Comparison of ENCODE assay signal across 15 mouse cellular contexts in genomic region chr4:98560196-98560830, GRCm38 (mm10).
DNase-seq lines count a peak whose midpoint lies in the region; ATAC-seq and TF ChIP-seq lines count a peak whose summit lies in the region.
"Had no signal": no experiment of that assay in that cellular context is flagged by ENCODE, and none has a peak within 500 bp of the region (broad histone marks: within the 10 kb centered on the region; RNA-seq: fewer than 3 reads in every experiment).

No protein-coding gene starts in this region.

- H3K4me3 ChIP-seq in lung, embryonic 14.5 days (ENCODE audit: low read depth, low read length): no peak overlapping the region
- H3K4me3 ChIP-seq in forebrain, embryonic 12.5 days (replicated peaks): no peak overlapping the region
- H3K4me3 ChIP-seq in midbrain, embryonic 10.5 days: no peak overlapping the region
- H3K4me3 ChIP-seq: embryonic facial prominence, embryonic 12.5 days; heart, embryonic 15.5 days; intestine, embryonic 15.5 days; left cerebral cortex, adult 2 months; myocyte had no signal

- ATAC-seq in lung, embryonic 14.5 days (ENCODE audit: insufficient read depth): no peak
- ATAC-seq in forebrain, embryonic 12.5 days (ENCODE audit: low FRiP score): peak; percentile 76
- ATAC-seq in megakaryocyte progenitor cell, adult 5-6 weeks (replicated peaks; ENCODE audit: poor library complexity): no peak
- ATAC-seq: intestine, embryonic 15.5 days had no signal

- no peak overlapping the region for H3K27ac ChIP-seq in lung, embryonic 14.5 days (ENCODE audit: low read depth)
- H3K27ac ChIP-seq in forebrain, embryonic 12.5 days: peak overlapping the region; percentile 65
- peak overlapping the region; percentile 52; the same call in 1 of the 2 replicates for H3K27ac ChIP-seq in midbrain, embryonic 10.5 days (replicated peaks)
- H3K27ac ChIP-seq: embryonic facial prominence, embryonic 12.5 days; heart, embryonic 15.5 days; intestine, embryonic 15.5 days; left cerebral cortex, adult 2 months had no signal

- no peak overlapping the region for H3K4me2 ChIP-seq in lung, embryonic 14.5 days
- H3K4me2 ChIP-seq in forebrain, embryonic 12.5 days: peak overlapping the region; percentile 10; the same call in 1 of the 2 replicates
- H3K4me2 ChIP-seq: embryonic facial prominence, embryonic 12.5 days; heart, embryonic 15.5 days; intestine, embryonic 15.5 days had no signal

- peak; percentile 47 for DNase-seq in lung, embryonic 14.5 days
- DNase-seq in lung, postnatal 10 days: no peak
- DNase-seq in midbrain, embryonic 10.5 days (ENCODE audit: low spot score): no peak
- DNase-seq in retina, postnatal 1 day: peak; percentile 77
- no peak for DNase-seq in heart, postnatal 4 days
- DNase-seq in spleen, postnatal 14 days (ENCODE audit: low spot score in 2 of 2): no peak
- DNase-seq: adrenal gland, postnatal 10 days; kidney, postnatal 4 days had no signal

- H3K9me3 ChIP-seq in lung, embryonic 14.5 days (ENCODE audit: low read depth, low read length): no peaks in the 10 kb centered on the region
- no peaks in the 10 kb centered on the region for H3K9me3 ChIP-seq in forebrain, embryonic 12.5 days
- H3K9me3 ChIP-seq in midbrain, embryonic 10.5 days (replicated peaks): no peaks in the 10 kb centered on the region
- H3K9me3 ChIP-seq: embryonic facial prominence, embryonic 12.5 days; heart, embryonic 15.5 days; intestine, embryonic 15.5 days had no signal

- H3K27me3 ChIP-seq in lung, embryonic 14.5 days (ENCODE audit: insufficient read depth, low read length): no peaks in the 10 kb centered on the region
- H3K27me3 ChIP-seq in forebrain, embryonic 12.5 days: no peaks in the 10 kb centered on the region
- no peaks in the 10 kb centered on the region for H3K27me3 ChIP-seq in midbrain, embryonic 10.5 days (ENCODE audit: low read depth, poor library complexity, severe bottlenecking)
- H3K27me3 ChIP-seq: embryonic facial prominence, embryonic 12.5 days; heart, embryonic 15.5 days; intestine, embryonic 15.5 days had no signal

- H3K9ac ChIP-seq in lung, embryonic 14.5 days: no peak overlapping the region
- no peak overlapping the region for H3K9ac ChIP-seq in forebrain, embryonic 12.5 days
- H3K9ac ChIP-seq: embryonic facial prominence, embryonic 12.5 days; heart, embryonic 15.5 days; intestine, embryonic 15.5 days had no signal

- WGBS in lung, embryonic 14.5 days: 68% methylated on average over 9 of the region's 9 CpGs
- 45% methylated on average over 9 of the region's 9 CpGs for WGBS in forebrain, embryonic 12.5 days
- WGBS in midbrain, embryonic 10.5 days: 69% methylated on average over 9 of the region's 9 CpGs

- H3K4me1 ChIP-seq in lung, embryonic 14.5 days (ENCODE audit: insufficient read depth): peaks cover 17% of the 10 kb centered on the region
- H3K4me1 ChIP-seq in forebrain, embryonic 12.5 days: peaks cover 24% of the 10 kb centered on the region
- H3K4me1 ChIP-seq in midbrain, embryonic 10.5 days: peaks cover 16% of the 10 kb centered on the region
- H3K4me1 ChIP-seq: intestine, embryonic 15.5 days had no signal

- H3K36me3 ChIP-seq in lung, embryonic 14.5 days (ENCODE audit: insufficient read depth): no peaks in the 10 kb centered on the region
- no peaks in the 10 kb centered on the region for H3K36me3 ChIP-seq in forebrain, embryonic 12.5 days (replicated peaks)
- H3K36me3 ChIP-seq in midbrain, embryonic 10.5 days: no peaks in the 10 kb centered on the region
- H3K36me3 ChIP-seq: embryonic facial prominence, embryonic 12.5 days; heart, embryonic 15.5 days; intestine, embryonic 15.5 days had no signal

- TF ChIP-seq CTCF in lung, embryonic 14.5 days (IDR thresholded peaks at IDR 0.05; ENCODE audit: low read depth): no peak

Comparison
In these comparisons a context has a peak if more than half of its experiments do, and no peak if none do; other contexts are left out.
1. DNase-seq: peak in lung, embryonic 14.5 days (single experiment) and retina, postnatal 1 day (single experiment); none in lung, postnatal 10 days (single experiment), midbrain, embryonic 10.5 days (single experiment), heart, postnatal 4 days (single experiment) and spleen, postnatal 14 days (0 of 2).